Mouse (Mus musculus): ENCODE results near the gene Samd11. TPM values are rescaled to one million over a fixed set of nuclear protein-coding genes. Genes with fewer than 3 reads are reported as not detected.

The Samd11 gene
- 9.7 and 10.3 TPM in 2 replicates for polyA plus RNA-seq (2015; fragmentation: Nextera tagmentation; extraction: Ambion mirVana)

- Histone ChIP-seq H3K9ac (replicated peaks) (peak within 1 kb of the TSS; percentile 60), H3K4me3 (ENCODE audit: low read depth, low read length) (peak within 1 kb of the TSS; percentile 52), H3K27me3 (ENCODE audit: insufficient read depth, low read length) (peaks cover 17% of the 10 kb centered on the region), H3K9me3 (ENCODE audit: low read length) (no peaks in the 10 kb centered on the region), H3K36me3 (replicated peaks; ENCODE audit: insufficient read depth, low read length) (peaks cover 13% of the 10 kb centered on the region), H3K27ac (ENCODE audit: low read depth) (peak within 1 kb of the TSS; percentile 62), H3K4me1 (ENCODE audit: insufficient read depth) (peaks cover 25% of the 10 kb centered on the region), H3K4me2 (ENCODE audit: low read depth, low read length) (peak within 1 kb of the TSS; percentile 70)
- WGBS (ENCODE audit: insufficient replicate concordance), result 7% methylated on average over 26 of the region's 26 CpGs
- ATAC-seq (peak; percentile 35), DNase-seq (peak; percentile 36)
- TF ChIP-seq CTCF (IDR thresholded peaks at IDR 0.05; ENCODE audit: low read depth), result no peak
- TF ChIP-seq EP300 (IDR thresholded peaks at IDR 0.05; ENCODE audit: low read depth), result no peak
These were observed at the start of gene Samd11 for GRCm38 (mm10) chr4:156255078-156255839. TSS of gene Samd11 (minus strand) at chr4:156255657.

GRCm38 (mm10) chr4:156254361-156255077, 938 bp downstream of the Samd11 start:
- DNase-seq, result peak; percentile 67
- peak; percentile 71 for ATAC-seq
- 5% methylated on average over 25 of the region's 30 CpGs for WGBS (ENCODE audit: insufficient replicate concordance)
- peak overlapping the region; percentile 70 for H3K4me2 ChIP-seq (ENCODE audit: low read depth, low read length)
- TF ChIP-seq EP300 (IDR thresholded peaks at IDR 0.05; ENCODE audit: low read depth) (no peak), CTCF (IDR thresholded peaks at IDR 0.05; ENCODE audit: low read depth) (no peak)
- no peaks in the 10 kb centered on the region for H3K9me3 ChIP-seq (ENCODE audit: low read length)
- peak overlapping the region; percentile 52 for H3K4me3 ChIP-seq (ENCODE audit: low read depth, low read length)
- H3K9ac ChIP-seq (replicated peaks), result peak overlapping the region; percentile 60
- H3K36me3 ChIP-seq (replicated peaks; ENCODE audit: insufficient read depth, low read length), result peaks cover 15% of the 10 kb centered on the region
- H3K27ac ChIP-seq (ENCODE audit: low read depth), result peak overlapping the region; percentile 62
- H3K4me1 ChIP-seq (ENCODE audit: insufficient read depth), result peaks cover 25% of the 10 kb centered on the region
- peaks cover 17% of the 10 kb centered on the region for H3K27me3 ChIP-seq (ENCODE audit: insufficient read depth, low read length)

GRCm38 (mm10) chr4:156253043-156253442, 2.4 kb downstream of the Samd11 start:
- no peaks in the 10 kb centered on the region for H3K9me3 ChIP-seq (ENCODE audit: low read length)
- TF ChIP-seq EP300 (IDR thresholded peaks at IDR 0.05; ENCODE audit: low read depth) (peak; percentile 99), CTCF (IDR thresholded peaks at IDR 0.05; ENCODE audit: low read depth) (no peak)
- WGBS (ENCODE audit: insufficient replicate concordance), result 32% methylated on average over 7 of the region's 7 CpGs
- H3K27ac ChIP-seq (ENCODE audit: low read depth), result peak overlapping the region; percentile 60
- H3K36me3 ChIP-seq (replicated peaks; ENCODE audit: insufficient read depth, low read length), result peaks cover 30% of the 10 kb centered on the region
- DNase-seq, result peak; percentile 62
- peak; percentile 81 for ATAC-seq
- H3K27me3 ChIP-seq (ENCODE audit: insufficient read depth, low read length), result peaks cover 17% of the 10 kb centered on the region
- H3K4me1 ChIP-seq (ENCODE audit: insufficient read depth), result peaks cover 25% of the 10 kb centered on the region
- peak overlapping the region; percentile 4 for H3K4me3 ChIP-seq (ENCODE audit: low read depth, low read length)
- H3K9ac ChIP-seq (replicated peaks), result peak overlapping the region; percentile 23; the same call in 1 of the 2 replicates
- peak overlapping the region; percentile 58 for H3K4me2 ChIP-seq (ENCODE audit: low read depth, low read length)

DNA sequence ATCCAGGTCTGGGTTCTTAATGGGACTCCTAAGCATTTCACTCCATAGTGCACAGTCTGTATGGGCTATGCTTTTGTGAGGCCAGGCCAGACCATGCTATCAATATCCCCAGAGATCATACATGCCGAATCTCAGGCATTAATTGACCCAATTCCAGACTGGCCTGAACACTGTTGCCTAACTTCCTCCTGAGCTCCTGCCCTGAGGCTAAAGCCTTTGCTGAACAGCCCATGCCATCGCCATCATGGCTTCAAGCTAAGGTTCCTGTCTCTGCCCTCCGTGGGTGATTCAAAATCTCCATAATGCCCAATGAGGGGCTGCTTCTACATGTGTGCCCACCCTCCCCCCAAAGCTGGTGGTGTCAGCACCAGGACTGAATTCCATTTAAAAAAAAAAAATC, 2.8 kb downstream of the Samd11 start:
- Histone ChIP-seq H3K36me3 (replicated peaks; ENCODE audit: insufficient read depth, low read length) (peaks cover 34% of the 10 kb centered on the region), H3K4me2 (ENCODE audit: low read depth, low read length) (peak overlapping the region; percentile 58), H3K27ac (ENCODE audit: low read depth) (peak overlapping the region; percentile 60), H3K9me3 (ENCODE audit: low read length) (no peaks in the 10 kb centered on the region), H3K4me3 (ENCODE audit: low read depth, low read length) (peak overlapping the region; percentile 4), H3K4me1 (ENCODE audit: insufficient read depth) (peaks cover 25% of the 10 kb centered on the region), H3K27me3 (ENCODE audit: insufficient read depth, low read length) (peaks cover 17% of the 10 kb centered on the region), H3K9ac (replicated peaks) (peak overlapping the region; percentile 23)
- ATAC-seq (0 out of 2 replicates have a peak, but pooled peaks have one; percentile 12), DNase-seq (no peak)
- 26% methylated on average over 3 of the region's 3 CpGs for WGBS (ENCODE audit: insufficient replicate concordance)
- TF ChIP-seq CTCF (IDR thresholded peaks at IDR 0.05; ENCODE audit: low read depth), result no peak
- no peak for TF ChIP-seq EP300 (IDR thresholded peaks at IDR 0.05; ENCODE audit: low read depth)

- WGBS (ENCODE audit: insufficient replicate concordance), result 33% methylated on average over 7 of the region's 7 CpGs
These were observed 3.3 kb downstream of the Samd11 start for GRCm38 (mm10) chr4:156252140-156252539.

DNA sequence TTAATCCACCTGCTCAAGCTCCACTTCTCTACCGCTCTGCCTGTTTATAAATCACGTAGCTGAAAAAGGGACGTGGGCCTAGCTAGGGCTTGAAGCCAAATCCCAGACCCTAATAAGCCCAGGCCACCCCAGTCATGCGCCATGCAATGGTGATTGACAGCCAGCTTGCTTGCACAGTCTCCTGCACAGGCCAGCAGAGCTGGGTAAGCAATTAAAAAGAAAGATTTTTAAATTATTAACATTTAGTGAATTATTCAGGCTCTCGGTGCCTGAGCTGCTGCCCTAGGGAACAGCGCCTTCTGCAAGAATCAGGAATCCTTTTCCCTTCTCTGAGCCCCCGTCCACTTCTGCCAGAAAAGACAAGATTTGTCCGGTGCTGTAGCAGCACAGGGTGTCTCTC, 4.4 kb downstream of the Samd11 start:
- no peak for ATAC-seq
- Histone ChIP-seq H3K36me3 (replicated peaks; ENCODE audit: insufficient read depth, low read length) (peaks cover 49% of the 10 kb centered on the region), H3K4me2 (ENCODE audit: low read depth, low read length) (peak overlapping the region; percentile 58), H3K4me3 (ENCODE audit: low read depth, low read length) (no peak overlapping the region), H3K9me3 (ENCODE audit: low read length) (no peaks in the 10 kb centered on the region), H3K27me3 (ENCODE audit: insufficient read depth, low read length) (peaks cover 17% of the 10 kb centered on the region), H3K27ac (ENCODE audit: low read depth) (no peak overlapping the region), H3K4me1 (ENCODE audit: insufficient read depth) (peaks cover 25% of the 10 kb centered on the region), H3K9ac (replicated peaks) (no peak overlapping the region)
- no peak for TF ChIP-seq EP300 (IDR thresholded peaks at IDR 0.05; ENCODE audit: low read depth)
- no peak for TF ChIP-seq CTCF (IDR thresholded peaks at IDR 0.05; ENCODE audit: low read depth)
- 80% methylated on average over 8 of the region's 8 CpGs for WGBS (ENCODE audit: insufficient replicate concordance)
- DNase-seq, result no peak

More at GRCm38 (mm10) chr4:156252140-156252539, 3.3 kb downstream of the Samd11 start:
- peak; percentile 22; the same call in 1 of the 2 replicates for ATAC-seq
- H3K27me3 ChIP-seq (ENCODE audit: insufficient read depth, low read length), result peaks cover 17% of the 10 kb centered on the region
- H3K4me1 ChIP-seq (ENCODE audit: insufficient read depth), result peaks cover 25% of the 10 kb centered on the region
- H3K9ac ChIP-seq (replicated peaks), result peak overlapping the region; percentile 23; the same call in 1 of the 2 replicates
- H3K27ac ChIP-seq (ENCODE audit: low read depth), result peak overlapping the region; percentile 60
- H3K4me2 ChIP-seq (ENCODE audit: low read depth, low read length), result peak overlapping the region; percentile 58
- no peak for TF ChIP-seq EP300 (IDR thresholded peaks at IDR 0.05; ENCODE audit: low read depth)
- no peak for TF ChIP-seq CTCF (IDR thresholded peaks at IDR 0.05; ENCODE audit: low read depth)
- H3K36me3 ChIP-seq (replicated peaks; ENCODE audit: insufficient read depth, low read length), result peaks cover 39% of the 10 kb centered on the region
- H3K4me3 ChIP-seq (ENCODE audit: low read depth, low read length), result peak overlapping the region; percentile 4
- H3K9me3 ChIP-seq (ENCODE audit: low read length), result no peaks in the 10 kb centered on the region
- DNase-seq, result no peak

Data from liver, postnatal 0 days (tissue).